Mouse (Mus musculus) brain, embryonic 14.5 days (tissue): ENCODE measurements around the gene Ubc.

Experiments used
- CTCF ChIP-seq: fragments of 200-500 bp; IDR thresholded peaks from 2 replicates; pipeline ENCODE4 v1.5.1; 2012; ENCODE audit warnings: inconsistent platforms, mild to moderate bottlenecking, moderate library complexity, borderline replicate concordance; ENCODE audit not compliant: insufficient read depth, insufficient read length; ENCODE audit errors: extremely low read depth
- POLR2A ChIP-seq: fragments of 200-500 bp; IDR thresholded peaks from 2 replicates; pipeline ENCODE4 v1.6.1; 2012; ENCODE audit warnings: mild to moderate bottlenecking, inconsistent platforms, borderline replicate concordance; ENCODE audit not compliant: poor library complexity, insufficient read depth, insufficient read length, severe bottlenecking; ENCODE audit errors: extremely low read depth

GRCm38 (mm10) chr5:125355650-125356049 lies 34.4 kb downstream of the Ubc start:
- TF ChIP-seq CTCF (no peak), POLR2A (no peak)
